Mouse (Mus musculus): ENCODE results near the gene Sec61b.

DNA sequence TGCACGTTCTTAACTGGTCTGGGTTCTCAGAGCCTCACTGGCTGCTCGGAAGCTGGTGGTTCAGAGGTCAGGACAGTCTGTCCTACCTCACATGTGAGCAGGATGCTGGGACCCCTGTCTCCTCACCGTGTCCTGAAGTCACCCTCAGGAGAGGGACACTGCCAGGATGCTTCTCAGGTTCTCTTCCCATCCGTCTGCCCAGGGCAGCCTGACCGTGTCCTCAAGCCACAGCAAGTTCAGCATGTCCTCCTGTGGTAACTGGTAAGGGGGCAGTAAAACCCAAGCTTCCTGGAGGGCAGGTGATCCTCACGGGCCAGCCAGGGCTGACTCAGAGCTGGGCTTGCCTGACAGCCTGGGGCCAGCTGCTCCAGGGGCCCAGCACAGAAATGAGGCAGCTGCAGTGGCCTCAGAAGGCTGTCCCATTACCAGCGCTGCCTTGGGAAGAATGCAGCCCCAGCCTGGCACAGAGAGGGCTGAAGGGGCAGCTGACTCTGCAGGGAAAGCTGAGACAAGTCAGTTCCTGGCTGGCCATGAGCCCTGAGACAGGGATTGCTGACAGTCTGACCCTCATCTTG lies 23.4 kb downstream of the Sec61b start:
- TF ChIP-seq GATA1 (IDR thresholded peaks at IDR 0.05; ENCODE audit: borderline replicate concordance, low read length): no peak
- TF ChIP-seq FLI1 (IDR thresholded peaks at IDR 0.05; ENCODE audit: low read length): no peak
